Mouse (Mus musculus): ENCODE measurements around the gene Olfr1262.

DNA sequence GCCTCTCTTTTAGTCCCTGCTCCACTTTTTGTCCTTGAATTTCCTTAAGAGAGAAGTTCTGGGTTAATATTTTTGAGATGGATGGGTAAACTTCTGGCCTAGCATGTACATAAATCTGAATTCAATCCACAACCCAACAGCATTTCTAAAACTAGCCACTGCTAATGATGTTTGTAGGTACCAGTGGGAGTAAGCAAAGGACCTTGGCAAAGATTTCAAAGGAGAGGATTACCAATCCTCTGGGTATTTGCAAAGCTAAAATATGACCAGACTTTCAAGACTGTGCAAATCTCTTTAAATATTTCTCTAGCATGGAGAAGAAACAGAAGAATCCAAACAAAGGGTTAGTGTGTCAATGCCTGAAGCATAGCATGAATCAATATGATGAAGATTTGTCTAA lies at the start of gene Olfr1262:
- TF ChIP-seq CTCF (IDR thresholded peaks at IDR 0.05; ENCODE audit: low read depth) (no peak), EP300 (IDR thresholded peaks at IDR 0.05; ENCODE audit: low read depth) (no peak)
